ENCODE assay signal across 9 mouse cellular contexts in the genomic region with DNA sequence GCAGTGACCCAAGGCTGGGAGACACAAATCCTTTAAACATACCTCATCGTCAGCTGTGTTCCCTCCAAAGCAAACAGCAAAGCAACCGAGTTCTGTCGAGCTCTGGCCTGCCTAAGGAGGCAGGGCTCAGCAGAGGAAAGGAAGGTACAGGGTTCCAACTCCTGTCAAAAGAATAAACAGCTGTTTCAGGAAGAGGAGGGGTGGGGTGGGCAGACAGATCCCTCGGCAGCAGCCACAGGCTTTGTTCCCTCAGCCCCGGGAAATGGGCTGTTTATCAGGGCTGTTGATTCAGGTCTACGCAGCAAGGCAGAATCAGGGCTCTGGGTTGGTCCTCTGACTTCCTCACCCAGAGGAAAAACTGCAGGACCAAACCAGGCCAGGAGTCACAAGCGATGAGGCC. TPM values are rescaled to one million over a fixed set of nuclear protein-coding genes. Genes with fewer than 3 reads are reported as not detected.
DNase-seq lines count a peak whose midpoint lies in the region; ATAC-seq and TF ChIP-seq lines count a peak whose summit lies in the region.
"Had no signal": no experiment of that assay in that cellular context is flagged by ENCODE, and none has a peak within 500 bp of the region (broad histone marks: within the 10 kb centered on the region; RNA-seq: fewer than 3 reads in every experiment).

No protein-coding gene starts in this region.

- DNase-seq in kidney, adult 18-20 months = peak; percentile 50
- no peak for DNase-seq in thymus, postnatal 25 days
- DNase-seq in frontal cortex, postnatal 10 days (ENCODE audit: low spot score in 2 of 2) = no peak
- no peak for DNase-seq in MN1 (ENCODE audit: low spot score)
- DNase-seq in cerebellum, adult 11-12 months = no peak
- DNase-seq: right cerebral cortex, postnatal 4 days had no signal

- H3K4me2 ChIP-seq in embryonic facial prominence, embryonic 15.5 days (replicated peaks) = 0 out of 2 replicates have a peak overlapping the region, but pooled peaks have one; percentile 15
- peak overlapping the region; percentile 46 for H3K4me2 ChIP-seq in lung, embryonic 15.5 days

- H3K9ac ChIP-seq in embryonic facial prominence, embryonic 15.5 days = no peak overlapping the region
- H3K9ac ChIP-seq in lung, embryonic 15.5 days = 0 out of 2 replicates have a peak overlapping the region, but pooled peaks have one; percentile 26

- 28% methylated on average over 7 of the region's 7 CpGs for WGBS in embryonic facial prominence, embryonic 15.5 days
- 15% methylated on average over 7 of the region's 7 CpGs for WGBS in lung, embryonic 15.5 days

- H3K27me3 ChIP-seq in embryonic facial prominence, embryonic 15.5 days = no peaks in the 10 kb centered on the region
- no peaks in the 10 kb centered on the region for H3K27me3 ChIP-seq in lung, embryonic 15.5 days

- TF ChIP-seq CTCF in cortical plate, adult 2 months (IDR thresholded peaks at IDR 0.05; ENCODE audit: extremely low read depth, insufficient read depth, low read length) = no peak

- H3K4me1 ChIP-seq in cortical plate, adult 2 months (ENCODE audit: control insufficient read depth, insufficient read depth, low read length) = no peaks in the 10 kb centered on the region
- peaks cover 49% of the 10 kb centered on the region for H3K4me1 ChIP-seq in embryonic facial prominence, embryonic 15.5 days
- H3K4me1 ChIP-seq in lung, embryonic 15.5 days = peaks cover 30% of the 10 kb centered on the region

- 0 out of 2 replicates have a peak overlapping the region, but pooled peaks have one; percentile 37 for H3K27ac ChIP-seq in cortical plate, adult 2 months (ENCODE audit: insufficient read depth, low read length)
- H3K27ac ChIP-seq in embryonic facial prominence, embryonic 15.5 days (replicated peaks) = peak overlapping the region; percentile 56
- H3K27ac ChIP-seq in lung, embryonic 15.5 days = peak overlapping the region; percentile 83

- H3K36me3 ChIP-seq in embryonic facial prominence, embryonic 15.5 days = no peaks in the 10 kb centered on the region
- H3K36me3 ChIP-seq in lung, embryonic 15.5 days = no peaks in the 10 kb centered on the region

- H3K9me3 ChIP-seq in embryonic facial prominence, embryonic 15.5 days (replicated peaks) = no peaks in the 10 kb centered on the region
- H3K9me3 ChIP-seq in lung, embryonic 15.5 days = no peaks in the 10 kb centered on the region

- no peak overlapping the region for H3K4me3 ChIP-seq in cortical plate, adult 2 months (ENCODE audit: insufficient read depth, low read length)
- no peak overlapping the region for H3K4me3 ChIP-seq in embryonic facial prominence, embryonic 15.5 days (replicated peaks)
- H3K4me3 ChIP-seq in lung, embryonic 15.5 days = peak overlapping the region; percentile 26

- TF ChIP-seq POLR2A in cortical plate, adult 2 months (IDR thresholded peaks at IDR 0.05; ENCODE audit: extremely low read depth, insufficient read depth, low read length) = no peak

- ATAC-seq in embryonic facial prominence, embryonic 15.5 days (ENCODE audit: insufficient number of reproducible peaks, low FRiP score, low TSS enrichment, low read depth) = peak; percentile 25
- peak; percentile 56 for ATAC-seq in lung, embryonic 15.5 days (ENCODE audit: borderline replicate concordance, extremely low read depth, low FRiP score, low TSS enrichment)

RNA-seq across cellular contexts. Expression of a gene that starts 30.6 kb away (rescaled TPM):
- polyA plus RNA-seq in cortical plate, adult 2 months (2012; rRNA removed) = 3.4 and 3.7 TPM in 2 replicates
- polyA plus RNA-seq in embryonic facial prominence, embryonic 15.5 days (2015; fragmentation: Nextera tagmentation; extraction: Ambion mirVana) = 33.5 and 38.3 TPM in 2 replicates
- polyA plus RNA-seq in lung, embryonic 15.5 days (2015; fragmentation: Nextera tagmentation; extraction: Ambion mirVana) = 19.6 and 20.8 TPM in 2 replicates

RNA-seq across cellular contexts. Expression of a gene that starts 35.5 kb away (rescaled TPM):
- polyA plus RNA-seq in cortical plate, adult 2 months (2012; rRNA removed) = not detected in 2 replicates
- polyA plus RNA-seq in embryonic facial prominence, embryonic 15.5 days (2015; fragmentation: Nextera tagmentation; extraction: Ambion mirVana) = not detected in 2 replicates
- not detected in 2 replicates for polyA plus RNA-seq in lung, embryonic 15.5 days (2015; fragmentation: Nextera tagmentation; extraction: Ambion mirVana)
